Mouse (Mus musculus): ENCODE data around the gene Ppp3ca.

DNA sequence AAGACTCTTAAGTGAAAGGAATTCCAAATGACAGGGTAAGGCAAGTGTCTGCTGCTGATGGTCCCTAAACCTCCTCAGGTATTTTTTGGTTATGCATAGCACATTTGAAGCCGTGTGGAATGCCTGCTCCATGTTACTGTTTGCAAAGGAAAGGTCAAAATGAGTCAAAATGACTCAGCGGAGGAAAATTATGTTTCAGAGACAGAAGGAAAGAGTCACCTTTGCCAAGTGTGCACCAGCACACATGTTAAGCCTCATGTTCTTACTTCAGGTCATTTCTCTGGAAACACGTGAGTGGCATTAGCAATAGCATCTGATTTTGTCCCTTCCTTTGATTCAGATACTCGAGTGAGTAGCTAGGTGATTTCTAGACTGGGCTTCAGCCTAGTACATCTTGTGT is 186.1 kb downstream of the Ppp3ca start:
- no peak for TF ChIP-seq ZMIZ1 (IDR thresholded peaks at IDR 0.05; ENCODE audit: low read depth, low read length)
- TF ChIP-seq CTCF (IDR thresholded peaks at IDR 0.05 in 2 of 3, conservative IDR thresholded peaks at IDR 0.05 in 1 of 3; ENCODE audit: control insufficient read depth in 1 of 3, insufficient read depth in 1 of 3, low read depth in 2 of 3, low read length in 3 of 3, poor library complexity in 1 of 3, severe bottlenecking in 1 of 3) = no peak
- TF ChIP-seq MAZ (IDR thresholded peaks at IDR 0.05; ENCODE audit: low read depth, low read length) = no peak
- no peak for TF ChIP-seq ZNF384 (IDR thresholded peaks at IDR 0.05; ENCODE audit: low read depth, low read length)
- no peak for TF ChIP-seq TAL1 (IDR thresholded peaks at IDR 0.05; ENCODE audit: low read length)
- TF ChIP-seq USF1 (IDR thresholded peaks at IDR 0.05; ENCODE audit: low read depth, low read length) = no peak
- no peak for TF ChIP-seq POLR2A (IDR thresholded peaks at IDR 0.05; ENCODE audit: control insufficient read depth in 1 of 2, insufficient read depth in 1 of 2, low read depth in 1 of 2, low read length in 2 of 2, poor library complexity in 1 of 2)
- TF ChIP-seq POLR2AphosphoS2 (IDR thresholded peaks at IDR 0.05; ENCODE audit: low read length) = no peak
- no peak for TF ChIP-seq EP300 (IDR thresholded peaks at IDR 0.05; ENCODE audit: low read depth in 1 of 2, low read length in 2 of 2)
- TF ChIP-seq UBTF (IDR thresholded peaks at IDR 0.05; ENCODE audit: borderline replicate concordance, insufficient read depth, low read depth, low read length) = no peak
- no peak for TF ChIP-seq MYB (IDR thresholded peaks at IDR 0.05; ENCODE audit: low read depth, low read length)
- TF ChIP-seq POLR2AphosphoS5 (IDR thresholded peaks at IDR 0.05; ENCODE audit: borderline replicate concordance, low read depth, low read length) = no peak
- TF ChIP-seq E2F4 (IDR thresholded peaks at IDR 0.05; ENCODE audit: borderline replicate concordance, low read depth, low read length) = no peak

Measured in MEL (cell line).